Mouse (Mus musculus): ENCODE results near the gene Grsf1. TPM values are rescaled to one million over a fixed set of nuclear protein-coding genes. Genes with fewer than 3 reads are reported as not detected.

Gene Grsf1
- polyA plus RNA-seq, 1 experiment = 61.4 TPM

DNA sequence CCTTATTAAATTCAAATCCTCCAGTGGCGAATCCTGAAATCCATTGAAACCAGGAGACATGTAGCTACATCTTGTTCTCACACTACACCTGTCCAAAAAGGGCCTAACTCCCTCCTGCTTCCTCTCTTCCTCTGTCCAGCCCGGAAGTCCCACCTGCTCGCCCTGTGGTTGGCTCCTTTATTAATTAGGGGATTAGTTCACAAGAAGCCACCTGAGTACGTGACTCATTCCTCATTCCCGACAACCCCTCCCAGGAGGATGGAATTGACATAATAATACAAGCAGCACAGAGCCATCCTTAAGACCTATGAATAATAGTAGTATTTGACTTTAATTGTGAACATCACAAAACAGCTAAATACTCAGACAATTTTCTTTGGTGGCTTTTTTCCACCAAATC, 41.9 kb downstream of the Grsf1 start:
- Histone ChIP-seq H3K27ac (ENCODE audit: insufficient read depth, low read depth, low read length) (no peak overlapping the region), H3K4me3 (ENCODE audit: insufficient read depth, low read length) (no peak overlapping the region), H3K4me1 (ENCODE audit: control insufficient read depth, insufficient read depth, low read length) (peaks cover 28% of the 10 kb centered on the region)
- no peak for TF ChIP-seq CTCF (IDR thresholded peaks at IDR 0.05; ENCODE audit: low read depth, low read length)
- TF ChIP-seq POLR2A (IDR thresholded peaks at IDR 0.05; ENCODE audit: borderline replicate concordance, low read depth, low read length) = no peak

DNA sequence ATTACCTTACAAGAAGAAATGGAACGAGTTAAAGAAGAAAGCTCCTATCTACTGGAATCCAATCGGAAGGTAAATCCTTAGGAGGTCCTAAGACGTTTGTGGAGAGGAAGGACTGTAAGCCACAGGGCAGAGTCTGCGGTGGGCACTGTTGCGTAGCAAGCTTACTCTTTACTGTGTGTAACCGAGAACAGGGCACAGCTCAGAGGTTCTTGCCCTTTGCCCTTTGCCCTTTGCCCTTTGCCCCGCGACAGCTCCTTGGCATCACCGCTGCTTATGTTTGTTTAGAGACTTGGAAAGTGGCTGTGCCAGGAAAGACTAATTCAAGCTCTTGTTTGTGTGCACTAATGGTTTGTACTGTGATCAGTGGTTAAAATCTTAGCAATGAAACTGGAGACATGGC, 43.5 kb downstream of the Grsf1 start:
- peak overlapping the region; percentile 97 for H3K27ac ChIP-seq (ENCODE audit: insufficient read depth, low read depth, low read length)
- TF ChIP-seq CTCF (IDR thresholded peaks at IDR 0.05; ENCODE audit: low read depth, low read length) = no peak
- TF ChIP-seq POLR2A (IDR thresholded peaks at IDR 0.05; ENCODE audit: borderline replicate concordance, low read depth, low read length) = no peak
- no peak overlapping the region for H3K4me3 ChIP-seq (ENCODE audit: insufficient read depth, low read length)
- H3K4me1 ChIP-seq (ENCODE audit: control insufficient read depth, insufficient read depth, low read length) = peaks cover 36% of the 10 kb centered on the region

GRCm38 (mm10) chr5:88631545-88631944, 44.4 kb downstream of the Grsf1 start:
- H3K4me1 ChIP-seq (ENCODE audit: control insufficient read depth, insufficient read depth, low read length) = peaks cover 36% of the 10 kb centered on the region
- no peak overlapping the region for H3K4me3 ChIP-seq (ENCODE audit: insufficient read depth, low read length)
- peak overlapping the region; percentile 97 for H3K27ac ChIP-seq (ENCODE audit: insufficient read depth, low read depth, low read length)
- TF ChIP-seq POLR2A (IDR thresholded peaks at IDR 0.05; ENCODE audit: borderline replicate concordance, low read depth, low read length) (no peak), CTCF (IDR thresholded peaks at IDR 0.05; ENCODE audit: low read depth, low read length) (no peak)

DNA sequence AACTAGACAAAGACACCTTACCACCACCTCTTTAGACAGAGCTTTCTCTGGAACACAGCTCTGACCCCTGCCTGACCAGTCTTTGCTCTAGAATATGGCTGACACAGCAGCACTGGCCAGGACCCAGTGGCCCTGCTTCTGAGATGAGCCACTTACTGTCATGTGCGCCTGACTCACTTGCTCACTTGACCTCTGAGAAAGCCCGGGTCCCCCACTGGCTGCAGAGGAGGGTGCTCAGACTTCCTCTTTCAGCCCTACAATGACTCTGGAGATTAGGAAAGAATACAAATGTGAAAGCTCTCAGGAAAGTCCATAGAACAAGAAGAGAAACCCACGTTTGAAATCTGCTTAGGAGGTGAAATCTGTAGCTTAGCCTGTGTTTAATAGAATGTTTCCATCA, 45.1 kb downstream of the Grsf1 start:
- TF ChIP-seq POLR2A (IDR thresholded peaks at IDR 0.05; ENCODE audit: borderline replicate concordance, low read depth, low read length) (no peak), CTCF (IDR thresholded peaks at IDR 0.05; ENCODE audit: low read depth, low read length) (no peak)
- H3K4me1 ChIP-seq (ENCODE audit: control insufficient read depth, insufficient read depth, low read length) = peaks cover 36% of the 10 kb centered on the region
- H3K4me3 ChIP-seq (ENCODE audit: insufficient read depth, low read length) = no peak overlapping the region
- H3K27ac ChIP-seq (ENCODE audit: insufficient read depth, low read depth, low read length) = peak overlapping the region; percentile 99

GRCm38 (mm10) chr5:88629987-88630386, 46.0 kb downstream of the Grsf1 start:
- H3K4me1 ChIP-seq (ENCODE audit: control insufficient read depth, insufficient read depth, low read length) = peaks cover 36% of the 10 kb centered on the region
- H3K27ac ChIP-seq (ENCODE audit: insufficient read depth, low read depth, low read length) = peak overlapping the region; percentile 99
- TF ChIP-seq POLR2A (IDR thresholded peaks at IDR 0.05; ENCODE audit: borderline replicate concordance, low read depth, low read length) = no peak
- TF ChIP-seq CTCF (IDR thresholded peaks at IDR 0.05; ENCODE audit: low read depth, low read length) = no peak
- no peak overlapping the region for H3K4me3 ChIP-seq (ENCODE audit: insufficient read depth, low read length)

- H3K4me3 ChIP-seq (ENCODE audit: insufficient read depth, low read length) = no peak overlapping the region
- peak overlapping the region; percentile 13; the same call in 1 of the 2 replicates for H3K27ac ChIP-seq (ENCODE audit: insufficient read depth, low read depth, low read length)
- TF ChIP-seq POLR2A (IDR thresholded peaks at IDR 0.05; ENCODE audit: borderline replicate concordance, low read depth, low read length) (no peak), CTCF (IDR thresholded peaks at IDR 0.05; ENCODE audit: low read depth, low read length) (no peak)
- peaks cover 36% of the 10 kb centered on the region for H3K4me1 ChIP-seq (ENCODE audit: control insufficient read depth, insufficient read depth, low read length)
These were observed 46.8 kb downstream of the Grsf1 start for GRCm38 (mm10) chr5:88629125-88629524.

- Histone ChIP-seq H3K4me3 (ENCODE audit: insufficient read depth, low read length) (no peak overlapping the region), H3K4me1 (ENCODE audit: control insufficient read depth, insufficient read depth, low read length) (peaks cover 33% of the 10 kb centered on the region), H3K27ac (ENCODE audit: insufficient read depth, low read depth, low read length) (no peak overlapping the region)
- no peak for TF ChIP-seq POLR2A (IDR thresholded peaks at IDR 0.05; ENCODE audit: borderline replicate concordance, low read depth, low read length)
- no peak for TF ChIP-seq CTCF (IDR thresholded peaks at IDR 0.05; ENCODE audit: low read depth, low read length)
These were observed 48.4 kb downstream of the Grsf1 start for GRCm38 (mm10) chr5:88627545-88627944.

DNA sequence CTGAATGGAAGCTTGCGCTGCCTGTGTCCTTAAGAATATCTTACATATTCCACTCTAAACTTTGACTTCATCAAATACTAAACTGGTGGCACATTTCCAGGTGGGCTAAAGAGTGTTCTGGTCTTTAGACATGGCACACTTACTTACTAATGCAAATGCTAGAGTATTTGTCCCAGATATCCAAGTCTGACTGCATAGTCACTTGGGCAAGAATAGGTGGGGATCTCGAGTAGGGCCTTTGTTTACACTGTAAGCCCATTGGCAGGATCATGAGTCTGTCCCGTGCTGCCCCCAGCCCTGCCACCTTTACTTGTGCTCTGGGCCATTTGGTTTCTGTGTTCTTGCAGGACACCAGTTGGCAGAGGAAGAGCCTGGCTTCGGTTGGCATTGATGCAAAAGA, 59.0 kb downstream of the Grsf1 start:
- H3K4me3 ChIP-seq (ENCODE audit: insufficient read depth, low read length) = no peak overlapping the region
- H3K4me1 ChIP-seq (ENCODE audit: control insufficient read depth, insufficient read depth, low read length) = no peaks in the 10 kb centered on the region
- TF ChIP-seq CTCF (IDR thresholded peaks at IDR 0.05; ENCODE audit: low read depth, low read length) (no peak), POLR2A (IDR thresholded peaks at IDR 0.05; ENCODE audit: borderline replicate concordance, low read depth, low read length) (no peak)
- H3K27ac ChIP-seq (ENCODE audit: insufficient read depth, low read depth, low read length) = no peak overlapping the region

DNA sequence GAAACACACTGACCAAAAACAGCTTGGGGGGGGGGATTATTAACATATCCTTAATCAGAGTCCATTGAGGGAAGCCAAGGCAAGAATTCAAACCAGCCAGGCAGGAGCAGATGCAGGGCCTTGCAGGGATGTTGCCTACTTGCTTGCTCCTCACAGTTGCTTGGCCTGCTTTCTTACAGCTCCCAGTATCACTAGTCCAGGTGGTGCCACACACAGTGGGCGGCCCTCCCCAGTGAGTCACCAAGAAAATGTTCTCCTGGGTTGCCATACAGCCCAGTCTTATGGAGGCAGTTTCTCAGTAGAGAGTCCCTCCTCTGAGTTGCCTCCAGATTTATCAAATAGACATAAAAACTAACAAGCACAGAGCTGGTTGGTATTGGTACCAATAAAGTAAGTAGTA, 61.8 kb downstream of the Grsf1 start:
- Histone ChIP-seq H3K27ac (ENCODE audit: insufficient read depth, low read depth, low read length) (no peak overlapping the region), H3K4me3 (ENCODE audit: insufficient read depth, low read length) (no peak overlapping the region), H3K4me1 (ENCODE audit: control insufficient read depth, insufficient read depth, low read length) (no peaks in the 10 kb centered on the region)
- TF ChIP-seq POLR2A (IDR thresholded peaks at IDR 0.05; ENCODE audit: borderline replicate concordance, low read depth, low read length) (no peak), CTCF (IDR thresholded peaks at IDR 0.05; ENCODE audit: low read depth, low read length) (no peak)

Other genes with a start within 250 kb of the Grsf1 start
- not detected in 2 replicates for gene Ambn, start 220.2 kb downstream of the Grsf1 start, polyA plus RNA-seq (2012; ENCODE audit: insufficient read depth, insufficient read length, missing spikeins)
- not detected in 2 replicates for gene Enam, start 188.2 kb downstream of the Grsf1 start, polyA plus RNA-seq (2012; ENCODE audit: insufficient read depth, insufficient read length, missing spikeins)
- gene Jchain, start 148.3 kb downstream of the Grsf1 start, polyA plus RNA-seq (2012; ENCODE audit: insufficient read depth, insufficient read length, missing spikeins) = 0.40 TPM in 1 of 2 replicates, not detected in the other
- gene Utp3, start 121.7 kb downstream of the Grsf1 start, polyA plus RNA-seq (2012; ENCODE audit: insufficient read depth, insufficient read length, missing spikeins) = 87.5 and 105 TPM in 2 replicates
- 38.1 and 41.2 TPM in 2 replicates for gene Rufy3, start 111.1 kb downstream of the Grsf1 start, polyA plus RNA-seq (2012; ENCODE audit: insufficient read depth, insufficient read length, missing spikeins)
- 24.1 and 24.8 TPM in 2 replicates for gene Mob1b, start 44.7 kb upstream of the Grsf1 start, polyA plus RNA-seq (2012; ENCODE audit: insufficient read depth, insufficient read length, missing spikeins)
- gene Dck, start 88.8 kb upstream of the Grsf1 start, polyA plus RNA-seq (2012; ENCODE audit: insufficient read depth, insufficient read length, missing spikeins) = 100 and 105 TPM in 2 replicates
- 0.09 TPM in 1 of 2 replicates, not detected in the other for gene Slc4a4, start 210.6 kb upstream of the Grsf1 start, polyA plus RNA-seq (2012; ENCODE audit: insufficient read depth, insufficient read length, missing spikeins)